Mouse (Mus musculus): ENCODE measurements around the gene Plxna4. TPM values are rescaled to one million over a fixed set of nuclear protein-coding genes. Genes with fewer than 3 reads are reported as not detected.

Gene Plxna4
- total and polyA plus RNA-seq, 3 experiments, result not detected

DNA sequence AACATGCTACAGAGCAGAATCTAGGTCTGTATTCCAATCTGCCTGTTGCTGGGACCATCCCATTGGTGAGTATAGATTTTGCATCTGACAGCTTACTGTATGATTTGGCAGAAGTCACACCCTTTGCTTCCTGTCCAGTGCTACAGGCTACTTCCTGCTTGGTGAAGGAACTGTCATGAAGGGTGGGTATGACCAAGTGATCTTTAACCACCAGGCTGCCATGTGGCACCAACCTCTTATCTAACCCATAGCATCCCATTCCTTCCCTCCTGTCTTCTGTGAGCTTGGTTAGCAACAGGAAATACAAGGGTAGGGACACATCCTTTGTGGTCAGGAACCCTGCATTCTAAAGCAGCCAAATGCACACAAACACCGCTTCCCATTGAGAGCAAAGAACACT lies 429.6 kb downstream of the Plxna4 start:
- no peaks in the 10 kb centered on the region for H3K36me3 ChIP-seq (replicated peaks in 1 of 2; ENCODE audit: control insufficient read depth in 1 of 2, insufficient read depth in 1 of 2, low read length in 1 of 2)
- no peak overlapping the region for H3K27ac ChIP-seq (ENCODE audit: insufficient read depth, low read depth)
- no peaks in the 10 kb centered on the region for H3K9me3 ChIP-seq (replicated peaks; ENCODE audit: low read length)
- dilution Hi-C loops (cut with MboI; ENCODE audit: extremely low pct_ligation_motif_present, extremely low pct_unique_long_range_greater_than_20kb, low sequenced_read_pairs) (no loop called here), in situ Hi-C loops (cut with MboI; ENCODE audit: low pct_ligation_motif_present, low pct_unique_long_range_greater_than_20kb, low sequenced_read_pairs) (no loop called here)
- no peak for TF ChIP-seq EP300 (IDR thresholded peaks at IDR 0.05; ENCODE audit: low read length)
- no peak for TF ChIP-seq KAT2A (IDR thresholded peaks at IDR 0.05; ENCODE audit: insufficient replicate concordance, low read length)
- TF ChIP-seq MYC (IDR thresholded peaks at IDR 0.05; ENCODE audit: low read depth, low read length), result no peak
- no peak for TF ChIP-seq MAFK (IDR thresholded peaks at IDR 0.05; ENCODE audit: insufficient replicate concordance, low read length)
- TF ChIP-seq JUND (conservative IDR thresholded peaks at IDR 0.05; ENCODE audit: low read depth, low read length), result no peak
- H3K4me3 ChIP-seq (replicated peaks in 1 of 3; ENCODE audit: low read depth in 2 of 3, low read length in 2 of 3, poor library complexity in 1 of 3), result no peak overlapping the region
- no peaks in the 10 kb centered on the region for H3K4me1 ChIP-seq (ENCODE audit: control insufficient read depth in 1 of 2, insufficient read depth in 2 of 2)
- H3K27me3 ChIP-seq (replicated peaks), result peaks cover 97% of the 10 kb centered on the region
- DNase-seq (ENCODE audit: extremely low read depth), result no peak
- no peak overlapping the region for H3K9ac ChIP-seq (ENCODE audit: insufficient read depth, low read depth)
- no peak overlapping the region for H3K4me2 ChIP-seq (ENCODE audit: insufficient read depth, low read depth, poor library complexity, severe bottlenecking)
- H3K79me2 ChIP-seq (replicated peaks; ENCODE audit: control insufficient read depth, extremely low read depth, insufficient read depth, poor library complexity, severe bottlenecking), result no peaks in the 10 kb centered on the region

DNA sequence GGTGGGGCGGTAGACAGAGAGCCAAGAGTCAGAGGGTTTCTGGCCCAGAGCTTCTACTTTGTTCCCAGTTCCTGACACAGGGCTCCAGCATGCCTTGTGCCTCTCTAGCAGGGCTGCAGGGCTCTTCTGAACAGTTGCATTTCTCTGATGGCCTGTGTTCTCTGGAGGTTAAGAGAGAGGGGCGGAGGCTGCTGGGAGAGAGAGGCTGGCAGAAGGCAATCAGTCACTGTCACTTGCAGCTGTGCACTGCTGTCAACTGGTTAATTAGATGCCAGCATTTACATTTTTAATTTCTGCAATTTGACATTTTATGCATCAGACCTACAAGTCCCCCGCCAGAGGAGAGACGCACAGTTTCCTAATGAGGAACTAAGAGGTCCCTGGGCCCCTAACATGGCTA lies 434.8 kb downstream of the Plxna4 start:
- H3K36me3 ChIP-seq (replicated peaks in 1 of 2; ENCODE audit: control insufficient read depth in 1 of 2, insufficient read depth in 1 of 2, low read length in 1 of 2), result no peaks in the 10 kb centered on the region
- H3K9ac ChIP-seq (ENCODE audit: insufficient read depth, low read depth), result no peak overlapping the region
- H3K4me2 ChIP-seq (ENCODE audit: insufficient read depth, low read depth, poor library complexity, severe bottlenecking), result no peak overlapping the region
- DNase-seq (ENCODE audit: extremely low read depth), result no peak
- H3K27ac ChIP-seq (ENCODE audit: insufficient read depth, low read depth), result no peak overlapping the region
- dilution Hi-C loops (cut with MboI; ENCODE audit: extremely low pct_ligation_motif_present, extremely low pct_unique_long_range_greater_than_20kb, low sequenced_read_pairs), result no loop called here
- no peaks in the 10 kb centered on the region for H3K4me1 ChIP-seq (ENCODE audit: control insufficient read depth in 1 of 2, insufficient read depth in 2 of 2)
- peaks cover 97% of the 10 kb centered on the region for H3K27me3 ChIP-seq (replicated peaks)
- in situ Hi-C loops (cut with MboI; ENCODE audit: low pct_ligation_motif_present, low pct_unique_long_range_greater_than_20kb, low sequenced_read_pairs), result no loop called here
- no peaks in the 10 kb centered on the region for H3K79me2 ChIP-seq (replicated peaks; ENCODE audit: control insufficient read depth, extremely low read depth, insufficient read depth, poor library complexity, severe bottlenecking)
- no peaks in the 10 kb centered on the region for H3K9me3 ChIP-seq (replicated peaks; ENCODE audit: low read length)
- no peak overlapping the region for H3K4me3 ChIP-seq (replicated peaks in 1 of 3; ENCODE audit: low read depth in 2 of 3, low read length in 2 of 3, poor library complexity in 1 of 3)
- TF ChIP-seq ELF1 (IDR thresholded peaks at IDR 0.05; ENCODE audit: low read depth, low read length) (no peak), POLR2AphosphoS2 (IDR thresholded peaks at IDR 0.05; ENCODE audit: low read depth, low read length) (no peak), HCFC1 (IDR thresholded peaks at IDR 0.05; ENCODE audit: low read depth, low read length) (no peak), CTCF (conservative IDR thresholded peaks at IDR 0.05 in 1 of 2, IDR thresholded peaks at IDR 0.05 in 1 of 2; ENCODE audit: low read depth in 2 of 2, low read length in 2 of 2) (no peak), TCF12 (IDR thresholded peaks at IDR 0.05; ENCODE audit: low read depth, low read length) (no peak), MEF2A (IDR thresholded peaks at IDR 0.05; ENCODE audit: borderline replicate concordance, low read depth, low read length) (no peak), POLR2A (IDR thresholded peaks at IDR 0.05; ENCODE audit: low read depth, low read length) (no peak), NRF1 (IDR thresholded peaks at IDR 0.05; ENCODE audit: low read depth, low read length) (no peak), MYC (IDR thresholded peaks at IDR 0.05; ENCODE audit: low read depth, low read length) (no peak), NELFE (IDR thresholded peaks at IDR 0.05; ENCODE audit: low read depth, low read length) (no peak), CHD2 (IDR thresholded peaks at IDR 0.05; ENCODE audit: low read length) (no peak), SIN3A (IDR thresholded peaks at IDR 0.05; ENCODE audit: low read length) (no peak), RAD21 (IDR thresholded peaks at IDR 0.05; ENCODE audit: low read depth, low read length) (no peak), IRF4 (IDR thresholded peaks at IDR 0.05; ENCODE audit: low read depth, low read length) (no peak), ZKSCAN1 (IDR thresholded peaks at IDR 0.05; ENCODE audit: borderline replicate concordance, low read depth, low read length) (no peak)
